Mouse (Mus musculus) thymus, adult 2 months (tissue): ENCODE measurements around the gene Pgls.

Experiments
- CTCF ChIP-seq: fragments of 200-500 bp; IDR thresholded peaks from 2 replicates; pipeline ENCODE4 v1.5.1; 2012; ENCODE audit warnings: mild to moderate bottlenecking, control low read depth, low read length, moderate library complexity, borderline replicate concordance; ENCODE audit not compliant: control insufficient read depth, poor library complexity, insufficient read depth; ENCODE audit errors: extremely low read depth
- POLR2A ChIP-seq: fragments of 200-500 bp; IDR thresholded peaks from 2 replicates; pipeline ENCODE4 v1.6.1; 2012; ENCODE audit warnings: mild to moderate bottlenecking, low read length, control low read depth, moderate library complexity; ENCODE audit not compliant: control insufficient read depth, poor library complexity, insufficient read depth; ENCODE audit errors: extremely low read depth

GRCm38 (mm10) chr8:71613418-71613817 lies 21.4 kb downstream of the Pgls start:
- TF ChIP-seq POLR2A (no peak), CTCF (no peak)
